Mouse (Mus musculus): ENCODE data around the gene Irs3.
"Not testable (repeated sequence)": the region's sequence is repeated elsewhere in the genome, so short reads cannot be mapped to it uniquely, and the experiment has no call there.

Gene Irs3

GRCm38 (mm10) chr5:137623937-137624530, 21.5 kb downstream of the Irs3 start:
- DNase-seq (ENCODE audit: extremely low spot score): no peak

- no peak for DNase-seq (ENCODE audit: extremely low spot score)
Measured at GRCm38 (mm10) chr5:137615347-137615746, 30.2 kb downstream of the Irs3 start.

DNA sequence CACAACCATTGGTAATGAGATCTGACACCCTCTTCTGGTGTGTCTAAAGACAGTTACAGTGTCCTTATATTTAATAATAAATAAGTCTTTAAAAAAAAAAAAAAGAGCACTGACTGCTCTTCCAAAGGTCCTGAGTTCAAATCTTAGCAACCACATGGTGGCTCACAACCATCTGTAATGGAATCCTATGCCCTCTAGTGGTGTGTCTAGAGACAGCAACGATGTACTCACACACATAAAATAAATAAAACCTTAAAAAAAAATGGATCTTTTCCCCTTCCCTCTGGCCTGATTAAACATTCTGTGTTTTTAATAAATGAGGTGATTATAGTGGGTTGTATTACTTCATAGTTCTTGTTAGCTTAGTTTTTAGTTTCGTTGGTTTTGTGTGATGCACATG, 30.6 kb downstream of the Irs3 start:
- not testable (repeated sequence) for DNase-seq (ENCODE audit: extremely low spot score)

- no peak for DNase-seq (ENCODE audit: extremely low spot score)
Measured at GRCm38 (mm10) chr5:137613550-137613949, 32.0 kb downstream of the Irs3 start, which contains the start of gene Pcolce. Gene Pcolce (minus strand): TSS chr5:137613784.

DNA sequence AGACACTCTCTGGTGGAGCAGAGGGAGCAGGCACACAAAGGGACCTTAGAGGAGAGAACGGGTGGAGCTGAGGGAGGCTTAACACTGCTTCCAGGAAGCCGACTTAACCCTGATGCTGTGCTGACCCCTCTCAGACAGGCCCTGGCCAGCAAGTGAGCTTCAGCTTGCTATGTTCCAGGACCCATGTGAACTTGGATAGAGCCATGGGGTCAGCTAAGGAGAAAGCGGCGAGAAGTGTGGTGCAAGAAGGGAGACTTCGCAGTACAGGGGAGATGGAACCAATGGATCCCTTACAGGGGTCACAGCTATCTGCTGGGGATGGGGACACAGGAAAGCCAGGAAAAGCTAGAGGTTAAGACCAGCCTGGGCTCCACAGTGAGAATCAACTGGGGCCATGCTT, 32.4 kb downstream of the Irs3 start:
- DNase-seq (ENCODE audit: extremely low spot score): no peak

DNA sequence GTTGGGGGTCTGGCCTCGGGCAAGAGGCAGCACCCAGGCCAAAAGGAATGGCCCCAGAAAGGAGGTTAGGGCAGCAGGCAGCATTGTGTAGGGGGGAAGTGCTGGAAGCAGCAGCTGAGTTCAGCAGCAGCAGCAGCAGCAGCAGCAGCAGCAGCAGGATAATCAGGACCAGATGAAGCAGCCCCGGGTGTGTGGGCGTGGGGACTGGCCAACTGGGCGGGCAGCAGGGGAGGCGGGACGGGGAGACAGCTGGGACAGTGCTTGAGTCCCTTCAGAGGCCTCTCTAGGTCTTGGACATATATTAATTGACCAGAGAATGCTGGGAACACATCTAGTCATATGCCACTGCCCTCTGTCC, 34.3 kb downstream of the Irs3 start:
- peak; percentile 82 for DNase-seq (ENCODE audit: extremely low spot score)

DNA sequence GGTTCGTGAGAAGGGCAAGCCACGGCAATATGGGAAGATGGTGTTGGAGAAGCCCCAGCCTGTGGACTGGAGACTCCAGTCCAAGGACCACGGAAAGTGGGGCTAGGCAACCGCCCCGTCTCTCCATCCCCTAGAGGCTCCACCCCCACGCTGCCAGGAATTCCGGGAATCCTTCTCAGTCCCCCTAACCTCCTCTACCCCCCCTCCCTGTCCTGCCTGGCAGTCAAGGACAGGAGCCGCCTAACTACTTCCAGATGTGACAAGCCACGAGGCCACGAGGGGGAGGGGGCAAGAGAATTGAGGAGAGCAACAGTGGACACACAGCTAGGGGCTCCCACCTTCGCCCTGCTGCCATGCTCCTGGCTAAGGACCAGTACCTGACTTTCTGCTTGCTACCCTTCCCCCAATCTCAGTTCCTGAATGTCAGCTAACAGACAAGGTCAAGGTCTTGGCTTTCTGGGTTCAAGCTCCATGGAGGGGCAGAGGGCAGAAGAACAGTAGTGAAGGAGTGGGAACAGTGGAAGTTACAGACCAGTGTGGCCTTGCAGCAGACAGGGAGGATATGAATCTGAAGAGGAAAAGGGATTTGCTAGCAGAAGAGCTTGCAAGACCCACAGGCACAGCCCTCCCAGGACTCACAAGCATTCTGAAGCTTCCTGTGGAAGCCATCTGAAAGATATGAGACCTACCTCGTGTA, 34.8 kb downstream of the Irs3 start:
- DNase-seq (ENCODE audit: extremely low spot score): peak; percentile 87

DNA sequence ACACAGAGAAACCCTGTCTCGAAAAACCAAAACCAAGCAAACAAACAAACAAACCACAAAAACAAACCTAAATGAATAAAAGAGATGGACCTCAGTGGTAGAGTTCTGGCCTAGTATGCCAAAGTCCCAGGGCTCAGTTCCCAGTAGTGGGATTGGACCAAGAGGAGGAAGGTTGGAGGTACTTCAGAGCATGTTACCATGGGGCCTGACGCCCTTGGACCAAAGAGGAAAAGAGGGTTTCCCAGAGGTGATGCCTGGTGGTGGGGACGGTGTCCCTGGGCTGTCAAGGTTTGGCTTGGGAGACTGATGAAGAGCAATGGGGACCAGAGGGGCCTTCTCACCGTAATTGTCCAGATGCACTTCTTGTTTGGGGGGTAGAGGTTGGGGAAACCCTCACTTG, 35.5 kb downstream of the Irs3 start:
- DNase-seq (ENCODE audit: extremely low spot score): no peak

DNA sequence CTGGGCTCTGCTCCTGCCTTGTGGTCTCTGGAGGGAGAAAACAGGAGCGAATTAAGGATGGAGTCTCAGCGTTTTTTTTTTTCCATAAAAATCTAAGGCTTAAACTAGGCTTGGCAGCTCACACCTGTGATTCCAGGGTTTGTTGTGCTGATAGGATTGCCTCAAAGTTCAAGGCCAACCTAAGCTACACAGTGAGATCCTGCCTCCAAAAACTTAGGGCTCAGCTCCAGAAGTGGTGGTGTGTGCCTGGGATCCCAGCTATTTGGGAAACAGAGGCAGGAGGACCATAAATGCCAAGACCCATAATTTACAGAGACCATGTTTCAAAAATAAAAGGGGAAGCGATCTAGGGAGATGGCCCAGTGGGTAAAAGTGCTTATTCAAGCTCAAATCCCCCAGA, 36.2 kb downstream of the Irs3 start:
- DNase-seq (ENCODE audit: extremely low spot score): no peak

- no peak for DNase-seq (ENCODE audit: extremely low spot score)
Measured at GRCm38 (mm10) chr5:137608654-137609190, 36.8 kb downstream of the Irs3 start.

- DNase-seq (ENCODE audit: extremely low spot score): no peak
Measured at GRCm38 (mm10) chr5:137607860-137608653, 37.5 kb downstream of the Irs3 start.

GRCm38 (mm10) chr5:137601365-137601729, 44.2 kb downstream of the Irs3 start:
- DNase-seq (ENCODE audit: extremely low spot score): no peak

GRCm38 (mm10) chr5:137600619-137601364, 44.7 kb downstream of the Irs3 start, which contains the start of gene Mospd3:
Gene Mospd3 (minus strand): TSS chr5:137601058.
- peak; percentile 97 for DNase-seq (ENCODE audit: extremely low spot score)

GRCm38 (mm10) chr5:137600281-137600618, 45.3 kb downstream of the Irs3 start:
- DNase-seq (ENCODE audit: extremely low spot score): peak; percentile 59

- no peak for DNase-seq (ENCODE audit: extremely low spot score)
Measured at GRCm38 (mm10) chr5:137599600-137599999, 45.9 kb downstream of the Irs3 start.

DNA sequence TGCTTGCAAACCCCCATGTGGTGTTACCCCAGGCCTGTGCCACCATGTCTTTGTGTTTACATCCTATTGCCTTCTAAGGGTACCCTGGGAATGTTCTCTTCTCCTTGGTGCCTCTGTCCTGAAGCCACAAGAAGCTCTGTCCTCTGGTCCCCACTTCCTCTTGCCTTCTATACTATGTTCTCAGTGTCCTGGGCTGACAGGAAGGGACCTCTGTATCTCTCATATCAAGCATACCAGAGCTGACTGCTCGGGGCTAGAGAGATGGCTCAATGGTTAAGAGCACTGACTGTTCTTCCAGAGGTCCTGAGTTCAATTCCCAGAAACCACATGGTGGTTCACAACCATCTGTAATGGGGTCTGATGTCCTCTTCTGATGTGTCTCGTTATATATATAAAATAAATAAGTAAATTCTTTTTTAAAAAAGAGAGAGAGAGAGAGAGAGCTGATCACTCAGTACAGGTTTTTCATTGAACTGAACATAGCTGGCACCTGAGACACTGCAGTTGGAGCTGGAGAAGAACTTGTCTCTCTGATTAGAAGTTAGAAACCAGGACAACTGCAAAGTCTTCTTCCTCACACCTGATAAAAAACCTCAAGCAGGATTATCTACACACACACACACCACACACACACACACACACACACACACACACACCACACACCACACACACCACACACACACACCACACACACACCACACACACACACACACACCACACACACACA, 47.3 kb downstream of the Irs3 start:
- no peak for DNase-seq (ENCODE audit: extremely low spot score)

DNA sequence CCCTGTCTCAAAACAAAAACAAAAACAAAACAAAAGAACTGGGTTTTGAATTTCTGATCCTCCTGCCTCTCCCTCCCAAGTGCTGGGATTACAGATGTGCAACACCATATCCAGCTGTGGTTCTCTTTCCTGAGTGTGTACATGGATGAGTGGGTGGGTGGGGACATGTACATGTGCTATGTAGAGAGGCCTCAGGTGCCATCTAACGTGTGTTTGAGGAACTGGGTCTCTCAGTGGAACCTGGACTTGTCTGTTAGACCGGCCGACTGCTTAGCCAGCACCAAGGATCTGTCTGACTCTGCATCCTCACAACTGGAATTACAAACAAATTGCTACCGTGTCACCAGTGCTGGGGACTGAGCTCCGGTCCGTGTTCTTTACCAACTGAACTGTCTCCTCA, 47.9 kb downstream of the Irs3 start:
- no peak for DNase-seq (ENCODE audit: extremely low spot score)

DNA sequence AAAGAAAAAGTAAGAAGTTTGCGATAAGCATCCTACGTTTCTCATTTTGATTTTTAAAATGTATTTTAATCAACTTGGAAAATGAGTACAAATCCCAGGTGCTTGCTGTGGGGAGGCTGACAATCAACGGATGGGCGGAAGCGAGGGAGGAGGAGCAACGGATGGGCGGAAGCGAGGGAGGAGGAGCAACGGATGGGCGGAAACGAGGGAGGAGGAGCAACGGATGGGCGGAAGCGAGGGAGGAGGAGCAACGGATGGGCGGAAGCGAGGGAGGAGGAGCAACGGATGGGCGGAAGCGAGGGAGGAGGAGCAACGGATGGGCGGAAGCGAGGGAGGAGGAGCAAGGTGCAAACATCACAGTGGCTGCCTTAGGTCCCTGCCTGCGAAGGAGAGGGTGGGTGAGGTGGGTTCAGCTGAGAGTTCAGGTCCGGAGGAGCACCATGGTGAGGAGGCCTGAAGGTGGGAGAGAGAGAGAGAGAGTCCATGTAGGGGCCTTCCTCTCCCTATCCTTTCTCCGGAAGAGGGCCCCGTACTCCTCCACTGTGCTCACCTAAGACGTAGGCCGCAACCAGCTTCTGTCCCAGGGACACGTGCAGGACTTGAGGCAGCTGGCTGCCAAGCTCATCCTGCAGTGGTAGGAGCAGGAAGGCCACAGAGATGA, 48.8 kb downstream of the Irs3 start:
- DNase-seq (ENCODE audit: extremely low spot score): no peak

DNA sequence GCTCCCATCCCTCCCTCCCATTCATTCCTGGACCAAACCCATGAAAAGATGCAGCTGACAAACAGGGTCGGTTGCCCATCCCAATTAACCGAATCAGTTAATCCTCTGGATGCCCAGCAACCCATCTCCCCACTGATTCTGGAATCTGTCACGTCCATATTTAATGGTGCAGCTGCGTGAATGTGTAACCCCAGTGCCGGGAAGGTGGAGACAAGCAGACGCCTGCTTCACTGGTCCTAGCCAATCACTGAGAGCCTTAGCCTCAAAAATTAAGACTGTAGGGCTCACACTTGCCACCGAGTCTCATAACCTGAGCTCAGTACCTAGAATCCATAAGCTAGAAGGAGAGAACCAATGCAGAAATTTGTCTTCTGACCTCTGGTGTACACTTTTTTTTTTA, 49.6 kb downstream of the Irs3 start:
- DNase-seq (ENCODE audit: extremely low spot score): no peak
